Mouse (Mus musculus) neural tube, embryonic 14.5 days (tissue): Measurements from ENCODE around the gene Ttll6. TPM values are rescaled to one million over a fixed set of nuclear protein-coding genes. Genes with fewer than 3 reads are reported as not detected.

Experiments
- ATAC-seq: fragments of 200-750 bp; cut with Nextera tagmentation; 2 replicates; pipeline ENCODE4 v1.8.0; 2017; ENCODE audit warnings: low read depth, mild to moderate bottlenecking, moderate TSS enrichment, moderate library complexity
- H3K27ac ChIP-seq: fragments of 300-500 bp; sonication (generic); 2 replicates; pipeline ENCODE4 v1.5.1; 2014; ENCODE audit warnings: low read depth, mild to moderate bottlenecking, control low read depth, low read length, moderate library complexity, mixed read lengths
- H3K27me3 ChIP-seq: fragments of 300-500 bp; sonication (generic); 2 replicates; pipeline ENCODE4 v1.6.1; 2014; ENCODE audit warnings: low read length; ENCODE audit not compliant: control insufficient read depth, insufficient read depth
- H3K36me3 ChIP-seq: fragments of 300-500 bp; sonication (generic); 2 replicates; pipeline ENCODE4 v1.6.1; 2014; ENCODE audit warnings: low read length, mixed read lengths; ENCODE audit not compliant: control insufficient read depth, insufficient read depth
- H3K4me1 ChIP-seq: fragments of 300-500 bp; sonication (generic); 2 replicates; pipeline ENCODE4 v1.6.1; 2014; ENCODE audit warnings: low read length; ENCODE audit not compliant: control insufficient read depth, insufficient read depth
- H3K4me2 ChIP-seq: fragments of 300-500 bp; sonication (generic); 2 replicates; pipeline ENCODE4 v1.6.1; 2014; ENCODE audit warnings: mild to moderate bottlenecking, low read depth, low read length, control low read depth
- H3K4me3 ChIP-seq: fragments of 300-500 bp; sonication (generic); 2 replicates; pipeline ENCODE4 v1.5.1; 2014; ENCODE audit warnings: low read depth, low read length, control low read depth, mixed read lengths
- H3K9ac ChIP-seq: fragments of 300-500 bp; sonication (generic); replicated peaks from 2 replicates; pipeline ENCODE4 v1.6.1; 2014; ENCODE audit warnings: low read depth, mild to moderate bottlenecking, control low read depth, low read length, mixed read lengths
- H3K9me3 ChIP-seq: fragments of 300-500 bp; sonication (generic); 2 replicates; pipeline ENCODE4 v1.6.1; 2016; ENCODE audit warnings: low read length; ENCODE audit not compliant: control insufficient read depth
- WGBS: fragments of 180-500 bp; shearing (Covaris S2); extraction: QIAGEN DNeasy Blood & Tissue Kit; methylation state at CpG from one replicate; pipeline ENCODE4 v1.1.7; 2014; 5-methylcytosine and 5-hydroxymethylcytosine counted together
- polyA plus RNA-seq: library from polyadenylated mRNA; unstranded; fragments of >200 nt; fragmentation: Nextera tagmentation; extraction: Ambion mirVana; gene quantifications from 2 replicates; pipeline ENCODE4 v1.2.1, GENCODE M21; 2014

Gene Ttll6
- polyA plus RNA-seq, 1 experiment from 2014 or later, result 0.27 TPM

- H3K9ac ChIP-seq, result no peak overlapping the region
- no peaks in the 10 kb centered on the region for H3K4me1 ChIP-seq
Measured at GRCm38 (mm10) chr11:96184233-96184632, 50.6 kb downstream of the Ttll6 start.

GRCm38 (mm10) chr11:96187321-96187720, 53.7 kb downstream of the Ttll6 start:
- Histone ChIP-seq H3K27me3 (peaks cover 85% of the 10 kb centered on the region), H3K4me3 (no peak overlapping the region), H3K4me1 (no peaks in the 10 kb centered on the region), H3K9ac (no peak overlapping the region), H3K27ac (no peak overlapping the region), H3K36me3 (no peaks in the 10 kb centered on the region), H3K9me3 (no peaks in the 10 kb centered on the region), H3K4me2 (no peak overlapping the region)
- WGBS, result 16% methylated on average over 4 of the region's 4 CpGs
- ATAC-seq, result no peak

More at GRCm38 (mm10) chr11:96184233-96184632, 50.6 kb downstream of the Ttll6 start:
- H3K4me2 ChIP-seq, result no peak overlapping the region
- no peaks in the 10 kb centered on the region for H3K36me3 ChIP-seq
- ATAC-seq, result no peak
- H3K27me3 ChIP-seq, result peaks cover 94% of the 10 kb centered on the region
- no peak overlapping the region for H3K27ac ChIP-seq
- H3K9me3 ChIP-seq, result no peaks in the 10 kb centered on the region
- H3K4me3 ChIP-seq, result no peak overlapping the region

GRCm38 (mm10) chr11:96189810-96190522, 56.4 kb downstream of the Ttll6 start:
- Histone ChIP-seq H3K27ac (no peak overlapping the region), H3K9ac (no peak overlapping the region), H3K9me3 (no peaks in the 10 kb centered on the region), H3K27me3 (peaks cover 76% of the 10 kb centered on the region), H3K36me3 (no peaks in the 10 kb centered on the region), H3K4me2 (no peak overlapping the region), H3K4me3 (no peak overlapping the region), H3K4me1 (no peaks in the 10 kb centered on the region)
- ATAC-seq, result no peak
- WGBS, result 3% methylated on average over 28 of the region's 28 CpGs

GRCm38 (mm10) chr11:96191132-96191531, 57.5 kb downstream of the Ttll6 start:
- Histone ChIP-seq H3K4me3 (no peak overlapping the region), H3K27me3 (peaks cover 75% of the 10 kb centered on the region), H3K36me3 (no peaks in the 10 kb centered on the region), H3K9ac (no peak overlapping the region), H3K4me2 (no peak overlapping the region), H3K27ac (no peak overlapping the region), H3K9me3 (no peaks in the 10 kb centered on the region), H3K4me1 (no peaks in the 10 kb centered on the region)
- no peak for ATAC-seq
- 2% methylated on average over 5 of the region's 5 CpGs for whole genome bisulfite sequencing

- no peaks in the 10 kb centered on the region for H3K4me1 ChIP-seq
- ATAC-seq, result no peak; the same call in 1 of the 2 replicates
- no peak within 1 kb of the TSS for H3K27ac ChIP-seq
- H3K9me3 ChIP-seq, result no peaks in the 10 kb centered on the region
- H3K36me3 ChIP-seq, result no peaks in the 10 kb centered on the region
- H3K27me3 ChIP-seq, result peaks cover 71% of the 10 kb centered on the region
- 1% methylated on average over 35 of the region's 35 CpGs for WGBS
- H3K9ac ChIP-seq, result no peak within 1 kb of the TSS
- H3K4me2 ChIP-seq, result peak within 1 kb of the TSS; percentile 25
- peak within 1 kb of the TSS; percentile 17; the same call in 1 of the 2 replicates for H3K4me3 ChIP-seq
Measured at GRCm38 (mm10) chr11:96193521-96194400, 60.2 kb downstream of the Ttll6 start, which contains the start of gene Hoxb13. Gene Hoxb13 (plus strand): TSS chr11:96194316.

- no peaks in the 10 kb centered on the region for H3K36me3 ChIP-seq
- peak overlapping the region; percentile 25 for H3K4me2 ChIP-seq
- 0% methylated on average over 10 of the region's 10 CpGs for WGBS
- ATAC-seq, result no peak
- H3K27ac ChIP-seq, result no peak overlapping the region
- peaks cover 68% of the 10 kb centered on the region for H3K27me3 ChIP-seq
- H3K9ac ChIP-seq, result no peak overlapping the region
- H3K4me3 ChIP-seq, result peak overlapping the region; percentile 17; the same call in 1 of the 2 replicates
- H3K9me3 ChIP-seq, result no peaks in the 10 kb centered on the region
- H3K4me1 ChIP-seq, result no peaks in the 10 kb centered on the region
Measured at GRCm38 (mm10) chr11:96194401-96194710, 60.8 kb downstream of the Ttll6 start.

- no peaks in the 10 kb centered on the region for H3K4me1 ChIP-seq
- H3K4me3 ChIP-seq, result peak overlapping the region; percentile 17; the same call in 1 of the 2 replicates
- no peaks in the 10 kb centered on the region for H3K9me3 ChIP-seq
- ATAC-seq, result no peak
- no peaks in the 10 kb centered on the region for H3K36me3 ChIP-seq
- peaks cover 70% of the 10 kb centered on the region for H3K27me3 ChIP-seq
- H3K9ac ChIP-seq, result no peak overlapping the region
- no peak overlapping the region for H3K27ac ChIP-seq
- H3K4me2 ChIP-seq, result no peak overlapping the region
- WGBS, result 8% methylated on average over 11 of the region's 11 CpGs
Measured at GRCm38 (mm10) chr11:96194961-96195640, 61.5 kb downstream of the Ttll6 start.

GRCm38 (mm10) chr11:96195769-96196280, 62.2 kb downstream of the Ttll6 start:
- no peaks in the 10 kb centered on the region for H3K36me3 ChIP-seq
- no peak overlapping the region for H3K4me2 ChIP-seq
- H3K9ac ChIP-seq, result no peak overlapping the region
- no peak overlapping the region for H3K27ac ChIP-seq
- H3K4me3 ChIP-seq, result no peak overlapping the region
- H3K9me3 ChIP-seq, result no peaks in the 10 kb centered on the region
- peaks cover 72% of the 10 kb centered on the region for H3K27me3 ChIP-seq
- no peak for ATAC-seq
- 1% methylated on average over 20 of the region's 20 CpGs for WGBS
- no peaks in the 10 kb centered on the region for H3K4me1 ChIP-seq
